Mouse (Mus musculus) heart, postnatal 0 days (tissue): ENCODE results near the gene Saysd1.

Experiments used
- CTCF ChIP-seq: IDR thresholded peaks from 2 replicates; pipeline ENCODE4 v1.5.1; 2016; ENCODE audit warnings: antibody characterized with exemption, control low read depth, low read depth
- EP300 ChIP-seq: IDR thresholded peaks from 2 replicates; pipeline ENCODE4 v1.6.1; 2016; ENCODE audit warnings: antibody characterized with exemption, low read depth

DNA sequence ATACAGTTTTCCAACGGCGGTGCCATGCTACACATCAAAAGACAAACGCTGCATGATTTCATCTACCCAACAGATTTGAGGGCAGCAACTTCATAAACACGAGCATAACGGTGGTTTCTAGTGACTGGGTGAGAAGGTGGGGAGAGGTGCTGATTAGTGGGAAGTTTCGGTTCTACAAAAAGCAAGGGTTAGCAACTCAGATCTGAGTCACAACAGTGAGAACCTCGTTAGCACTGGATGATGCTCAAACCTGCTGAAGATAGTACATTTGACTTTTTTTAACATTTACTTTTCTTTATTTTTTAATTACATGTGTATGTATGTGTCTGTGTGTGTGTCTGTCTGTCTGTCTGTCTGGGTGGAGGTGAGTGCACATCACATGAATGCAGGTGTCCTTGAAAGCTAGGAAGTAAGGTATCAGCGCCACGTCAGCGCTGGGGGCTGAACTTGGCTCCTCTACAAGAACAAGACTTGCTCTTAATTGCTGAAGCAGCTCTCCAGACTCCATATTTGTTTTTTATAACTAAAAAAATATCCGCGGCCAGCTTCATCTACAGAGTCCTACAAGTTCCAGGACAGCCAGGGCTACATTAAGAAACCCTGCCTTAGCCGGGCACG, 35.6 kb upstream of the Saysd1 start:
- TF ChIP-seq CTCF (no peak), EP300 (no peak)
